Mouse (Mus musculus) c-Kit-negative CD71-positive TER-119-positive erythroid progenitor cells, embryonic 14.5 days (primary cell): Measurements from ENCODE around the gene D1Ertd622e.

Experiments
- DNase-seq: peaks from one replicate; pipeline ENCODE4 v3.0.0-alpha.2; 2013; ENCODE audit warnings: low read depth, low spot score

The D1Ertd622e gene

GRCm38 (mm10) chr1:97661406-97662241 lies at the start of gene D1Ertd622e:
TSS of gene D1Ertd622e (minus strand) at chr1:97662074.
- DNase-seq: peak; percentile 73

GRCm38 (mm10) chr1:97710520-97710919 lies 48.6 kb upstream of the D1Ertd622e start:
- DNase-seq: no peak

- DNase-seq: no peak
These were observed 43.5 kb upstream of the D1Ertd622e start for GRCm38 (mm10) chr1:97705389-97705788.

GRCm38 (mm10) chr1:97704646-97705045 lies 42.8 kb upstream of the D1Ertd622e start:
- DNase-seq: no peak

GRCm38 (mm10) chr1:97698956-97699570 lies 37.2 kb upstream of the D1Ertd622e start:
- no peak for DNase-seq

- no peak for DNase-seq
These were observed 35.4 kb upstream of the D1Ertd622e start for GRCm38 (mm10) chr1:97697273-97697672.

GRCm38 (mm10) chr1:97693825-97694224 lies 32.0 kb upstream of the D1Ertd622e start:
- DNase-seq: no peak

GRCm38 (mm10) chr1:97688756-97689155 lies 26.9 kb upstream of the D1Ertd622e start:
- peak; percentile 48 for DNase-seq

GRCm38 (mm10) chr1:97676526-97677177 lies 14.8 kb upstream of the D1Ertd622e start:
- no peak for DNase-seq

- no peak for DNase-seq
These were observed 14.2 kb upstream of the D1Ertd622e start for GRCm38 (mm10) chr1:97676115-97676514.

GRCm38 (mm10) chr1:97672849-97673248 lies 11.0 kb upstream of the D1Ertd622e start:
- no peak for DNase-seq

GRCm38 (mm10) chr1:97667288-97667687 lies 5.4 kb upstream of the D1Ertd622e start:
- no peak for DNase-seq

- DNase-seq: no peak
These were observed 450 bp upstream of the D1Ertd622e start for GRCm38 (mm10) chr1:97662324-97662723.

GRCm38 (mm10) chr1:97660687-97661405 lies 1.0 kb downstream of the D1Ertd622e start:
- peak; percentile 88 for DNase-seq

- no peak for DNase-seq
These were observed 2.5 kb downstream of the D1Ertd622e start for GRCm38 (mm10) chr1:97659405-97659804.

- DNase-seq: no peak
These were observed 4.1 kb downstream of the D1Ertd622e start for GRCm38 (mm10) chr1:97657786-97658185.

- DNase-seq: no peak
These were observed 4.7 kb downstream of the D1Ertd622e start for GRCm38 (mm10) chr1:97657201-97657600.

GRCm38 (mm10) chr1:97654397-97654975 lies 7.4 kb downstream of the D1Ertd622e start:
- DNase-seq: no peak

GRCm38 (mm10) chr1:97650553-97651123 lies 11.2 kb downstream of the D1Ertd622e start:
- DNase-seq: no peak

- DNase-seq: peak; percentile 50
These were observed 11.8 kb downstream of the D1Ertd622e start for GRCm38 (mm10) chr1:97650072-97650471.

- DNase-seq: no peak
These were observed 14.8 kb downstream of the D1Ertd622e start for GRCm38 (mm10) chr1:97647037-97647436.
